Mouse (Mus musculus): ENCODE results near the gene Eif5b. TPM values are rescaled to one million over a fixed set of nuclear protein-coding genes. Genes with fewer than 3 reads are reported as not detected.

Eif5b gene
- polyA plus RNA-seq, 1 experiment from 2014 or later = 29.3 TPM

GRCm38 (mm10) chr1:38011647-38012046 is 13.8 kb downstream of the Eif5b start:
- Histone ChIP-seq H3K9ac (no peak overlapping the region), H3K4me2 (no peak overlapping the region), H3K9me3 (no peaks in the 10 kb centered on the region), H3K36me3 (no peaks in the 10 kb centered on the region), H3K4me1 (no peaks in the 10 kb centered on the region), H3K27ac (no peak overlapping the region), H3K27me3 (no peaks in the 10 kb centered on the region), H3K4me3 (no peak overlapping the region)
- ATAC-seq (ENCODE audit: insufficient number of reproducible peaks, low FRiP score, low TSS enrichment, low read depth) = no peak
- 78% methylated on average over 6 of the region's 6 CpGs for WGBS

GRCm38 (mm10) chr1:38012104-38012503 is 14.3 kb downstream of the Eif5b start:
- H3K9me3 ChIP-seq = no peaks in the 10 kb centered on the region

GRCm38 (mm10) chr1:38012509-38012908 is 14.7 kb downstream of the Eif5b start:
- Histone ChIP-seq H3K4me3 (no peak overlapping the region), H3K27ac (no peak overlapping the region), H3K27me3 (no peaks in the 10 kb centered on the region), H3K9ac (no peak overlapping the region), H3K4me1 (no peaks in the 10 kb centered on the region), H3K36me3 (no peaks in the 10 kb centered on the region), H3K9me3 (no peaks in the 10 kb centered on the region), H3K4me2 (no peak overlapping the region)
- no peak for ATAC-seq (ENCODE audit: insufficient number of reproducible peaks, low FRiP score, low TSS enrichment, low read depth)

More at GRCm38 (mm10) chr1:38012104-38012503, 14.3 kb downstream of the Eif5b start:
- WGBS = 90% methylated on average over 3 of the region's 3 CpGs
- H3K27ac ChIP-seq = no peak overlapping the region
- H3K4me2 ChIP-seq = no peak overlapping the region
- H3K27me3 ChIP-seq = no peaks in the 10 kb centered on the region
- no peaks in the 10 kb centered on the region for H3K36me3 ChIP-seq
- ATAC-seq (ENCODE audit: insufficient number of reproducible peaks, low FRiP score, low TSS enrichment, low read depth) = no peak
- no peaks in the 10 kb centered on the region for H3K4me1 ChIP-seq
- no peak overlapping the region for H3K9ac ChIP-seq
- H3K4me3 ChIP-seq = no peak overlapping the region

GRCm38 (mm10) chr1:38014551-38015203 is 16.9 kb downstream of the Eif5b start:
- H3K36me3 ChIP-seq = peaks cover 17% of the 10 kb centered on the region
- no peak overlapping the region for H3K4me2 ChIP-seq
- H3K27ac ChIP-seq = no peak overlapping the region
- ATAC-seq (ENCODE audit: insufficient number of reproducible peaks, low FRiP score, low TSS enrichment, low read depth) = no peak
- H3K4me1 ChIP-seq = no peaks in the 10 kb centered on the region
- WGBS = 89% methylated on average over 2 of the region's 2 CpGs
- no peak overlapping the region for H3K4me3 ChIP-seq
- H3K9ac ChIP-seq = no peak overlapping the region
- no peaks in the 10 kb centered on the region for H3K9me3 ChIP-seq
- no peaks in the 10 kb centered on the region for H3K27me3 ChIP-seq

GRCm38 (mm10) chr1:38027301-38027700 is 29.5 kb downstream of the Eif5b start:
- Histone ChIP-seq H3K27ac (no peak overlapping the region), H3K4me1 (no peaks in the 10 kb centered on the region), H3K27me3 (no peaks in the 10 kb centered on the region), H3K4me2 (no peak overlapping the region), H3K9ac (no peak overlapping the region), H3K4me3 (no peak overlapping the region), H3K9me3 (no peaks in the 10 kb centered on the region), H3K36me3 (peaks cover 41% of the 10 kb centered on the region)
- WGBS = 91% methylated on average over 7 of the region's 7 CpGs
- ATAC-seq (ENCODE audit: insufficient number of reproducible peaks, low FRiP score, low TSS enrichment, low read depth) = no peak

- H3K4me2 ChIP-seq = no peak overlapping the region
- no peaks in the 10 kb centered on the region for H3K27me3 ChIP-seq
- WGBS = 83% methylated on average over 5 of the region's 5 CpGs
- no peak overlapping the region for H3K4me3 ChIP-seq
- H3K27ac ChIP-seq = no peak overlapping the region
- peaks cover 44% of the 10 kb centered on the region for H3K36me3 ChIP-seq
- H3K9me3 ChIP-seq = no peaks in the 10 kb centered on the region
- no peak for ATAC-seq (ENCODE audit: insufficient number of reproducible peaks, low FRiP score, low TSS enrichment, low read depth)
- no peak overlapping the region for H3K9ac ChIP-seq
- no peaks in the 10 kb centered on the region for H3K4me1 ChIP-seq
These were observed 33.6 kb downstream of the Eif5b start for GRCm38 (mm10) chr1:38031391-38031790.

DNA sequence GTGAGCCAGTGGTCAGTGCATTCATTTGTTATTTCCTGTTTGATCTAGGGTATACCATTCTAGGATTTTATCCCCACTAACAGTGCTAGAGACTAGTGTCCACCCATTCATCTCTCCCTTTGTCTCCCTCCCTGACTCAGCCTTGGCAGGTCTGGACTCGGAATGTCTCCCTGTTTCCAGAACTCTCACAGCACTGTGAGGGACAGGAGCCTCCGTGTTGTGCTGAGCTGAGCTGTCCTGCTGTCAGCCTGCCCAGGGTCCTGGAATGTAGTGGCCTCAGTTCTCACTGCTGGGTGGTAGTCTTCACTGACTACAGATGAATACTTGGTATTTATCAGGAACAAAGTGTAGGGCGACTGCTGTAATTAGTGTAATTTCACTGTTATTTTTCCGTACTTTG is 37.7 kb downstream of the Eif5b start:
- no peak overlapping the region for H3K27ac ChIP-seq
- no peak overlapping the region for H3K9ac ChIP-seq
- H3K4me1 ChIP-seq = no peaks in the 10 kb centered on the region
- no peak overlapping the region for H3K4me3 ChIP-seq
- peaks cover 71% of the 10 kb centered on the region for H3K36me3 ChIP-seq
- no peaks in the 10 kb centered on the region for H3K27me3 ChIP-seq
- no peak overlapping the region for H3K4me2 ChIP-seq
- ATAC-seq (ENCODE audit: insufficient number of reproducible peaks, low FRiP score, low TSS enrichment, low read depth) = no peak
- no peaks in the 10 kb centered on the region for H3K9me3 ChIP-seq
- 93% methylated on average over 4 of the region's 4 CpGs for WGBS

GRCm38 (mm10) chr1:38037375-38037774 is 39.6 kb downstream of the Eif5b start:
- no peak for ATAC-seq (ENCODE audit: insufficient number of reproducible peaks, low FRiP score, low TSS enrichment, low read depth)
- Histone ChIP-seq H3K4me1 (no peaks in the 10 kb centered on the region), H3K9me3 (no peaks in the 10 kb centered on the region), H3K36me3 (peaks cover 78% of the 10 kb centered on the region), H3K4me3 (no peak overlapping the region), H3K27ac (no peak overlapping the region), H3K9ac (no peak overlapping the region), H3K4me2 (no peak overlapping the region), H3K27me3 (no peaks in the 10 kb centered on the region)
- 86% methylated on average over 5 of the region's 5 CpGs for WGBS

DNA sequence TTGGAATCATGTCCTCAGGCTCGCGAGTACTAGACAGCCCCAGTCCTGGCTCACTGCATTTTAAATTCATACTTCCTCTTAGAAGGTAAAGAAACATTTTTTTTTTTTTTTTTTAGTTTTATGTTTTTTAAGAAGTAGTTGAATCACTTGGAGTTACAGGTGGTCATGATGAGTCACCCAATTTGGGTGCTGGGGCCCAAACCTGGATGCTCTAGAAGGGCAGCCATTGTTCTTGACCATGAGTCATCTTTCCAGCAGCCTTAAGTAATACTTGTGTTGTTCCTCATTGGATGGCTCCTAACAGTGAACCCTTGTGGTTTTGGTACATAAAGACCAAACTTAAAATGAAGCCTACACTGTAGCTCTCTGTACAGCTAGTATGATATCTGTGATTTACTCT is 41.1 kb downstream of the Eif5b start:
- 96% methylated on average over 2 of the region's 2 CpGs for WGBS
- Histone ChIP-seq H3K27me3 (no peaks in the 10 kb centered on the region), H3K4me1 (no peaks in the 10 kb centered on the region), H3K9me3 (no peaks in the 10 kb centered on the region), H3K36me3 (peaks cover 75% of the 10 kb centered on the region), H3K4me3 (no peak overlapping the region), H3K27ac (no peak overlapping the region), H3K4me2 (no peak overlapping the region), H3K9ac (no peak overlapping the region)
- ATAC-seq (ENCODE audit: insufficient number of reproducible peaks, low FRiP score, low TSS enrichment, low read depth) = no peak

DNA sequence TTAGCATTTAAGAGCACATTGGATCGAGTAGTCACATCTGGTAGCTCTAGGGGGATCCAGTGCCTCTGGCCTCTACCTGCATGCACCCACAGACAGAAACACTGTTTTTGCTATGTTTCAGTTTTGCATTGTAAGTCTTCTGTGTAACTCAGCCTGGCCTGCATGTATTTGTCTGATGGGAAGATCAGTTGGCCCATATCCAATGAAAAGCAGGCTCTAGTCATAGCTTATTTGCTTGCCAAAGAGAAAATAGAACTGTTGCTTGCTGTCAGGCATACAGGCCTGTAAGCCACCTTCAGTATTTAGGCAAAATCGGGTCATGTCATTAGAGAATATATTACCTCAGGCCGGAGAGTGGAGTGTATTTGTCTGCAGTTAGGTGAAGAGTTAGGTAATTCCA is 50.3 kb downstream of the Eif5b start:
- H3K9me3 ChIP-seq = no peaks in the 10 kb centered on the region
- H3K4me3 ChIP-seq = no peak overlapping the region
- H3K27ac ChIP-seq = no peak overlapping the region
- WGBS = 83% methylated on average over 3 of the region's 3 CpGs
- peaks cover 78% of the 10 kb centered on the region for H3K36me3 ChIP-seq
- ATAC-seq (ENCODE audit: insufficient number of reproducible peaks, low FRiP score, low TSS enrichment, low read depth) = no peak
- H3K9ac ChIP-seq = no peak overlapping the region
- no peaks in the 10 kb centered on the region for H3K4me1 ChIP-seq
- no peaks in the 10 kb centered on the region for H3K27me3 ChIP-seq
- H3K4me2 ChIP-seq = no peak overlapping the region

DNA sequence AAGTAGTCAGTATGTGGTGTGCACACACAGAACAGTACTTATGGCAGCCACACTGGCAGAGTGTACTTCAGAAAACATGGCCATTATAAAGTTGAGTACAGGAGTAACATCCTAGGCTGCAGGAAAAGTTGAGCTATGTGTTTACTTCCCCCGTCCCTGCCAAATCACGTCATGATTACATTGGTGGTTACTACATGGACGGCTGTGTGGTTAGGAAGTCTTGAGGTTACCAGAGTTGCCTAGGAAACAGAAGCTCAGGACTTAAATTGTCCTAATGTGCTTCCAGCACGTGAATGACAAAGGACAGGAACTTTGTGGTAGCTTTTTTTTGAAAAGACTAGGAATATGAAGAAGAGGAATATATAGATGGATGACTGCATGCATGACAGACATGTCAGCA is 51.8 kb downstream of the Eif5b start:
- H3K36me3 ChIP-seq = peaks cover 89% of the 10 kb centered on the region
- H3K27ac ChIP-seq = no peak overlapping the region
- no peaks in the 10 kb centered on the region for H3K27me3 ChIP-seq
- no peak overlapping the region for H3K9ac ChIP-seq
- no peak for ATAC-seq (ENCODE audit: insufficient number of reproducible peaks, low FRiP score, low TSS enrichment, low read depth)
- no peaks in the 10 kb centered on the region for H3K9me3 ChIP-seq
- H3K4me1 ChIP-seq = no peaks in the 10 kb centered on the region
- H3K4me3 ChIP-seq = no peak overlapping the region
- no peak overlapping the region for H3K4me2 ChIP-seq
- WGBS = 74% methylated on average over 4 of the region's 4 CpGs

GRCm38 (mm10) chr1:38055176-38055575 is 57.4 kb downstream of the Eif5b start:
- WGBS = 75% methylated on average over 5 of the region's 5 CpGs
- ATAC-seq (ENCODE audit: insufficient number of reproducible peaks, low FRiP score, low TSS enrichment, low read depth) = no peak
- Histone ChIP-seq H3K27ac (no peak overlapping the region), H3K4me3 (no peak overlapping the region), H3K9me3 (no peaks in the 10 kb centered on the region), H3K27me3 (no peaks in the 10 kb centered on the region), H3K36me3 (peaks cover 80% of the 10 kb centered on the region), H3K4me1 (no peaks in the 10 kb centered on the region), H3K9ac (no peak overlapping the region), H3K4me2 (no peak overlapping the region)

DNA sequence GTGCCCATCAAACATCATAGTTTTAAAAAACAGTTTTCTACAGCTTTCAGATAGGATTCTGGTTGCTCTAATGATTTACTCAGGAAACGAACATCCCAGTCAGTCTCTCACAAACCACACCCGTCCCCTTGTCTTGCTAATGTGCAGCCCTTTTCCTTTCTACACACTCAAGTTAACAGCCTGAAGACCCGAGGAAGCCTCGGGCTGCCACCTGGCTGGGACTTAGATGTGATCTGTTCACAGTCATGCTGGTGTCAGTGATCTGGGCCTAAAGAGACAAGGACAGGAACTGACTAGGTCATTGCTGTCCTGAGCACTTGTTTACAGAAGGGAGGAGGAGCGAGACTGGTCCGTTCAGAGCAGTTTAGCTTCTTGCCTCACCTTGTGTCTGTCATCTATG is 60.6 kb downstream of the Eif5b start:
- H3K4me2 ChIP-seq = no peak overlapping the region
- ATAC-seq (ENCODE audit: insufficient number of reproducible peaks, low FRiP score, low TSS enrichment, low read depth) = no peak
- no peaks in the 10 kb centered on the region for H3K9me3 ChIP-seq
- H3K4me1 ChIP-seq = no peaks in the 10 kb centered on the region
- no peak overlapping the region for H3K4me3 ChIP-seq
- H3K9ac ChIP-seq = no peak overlapping the region
- H3K36me3 ChIP-seq = peaks cover 74% of the 10 kb centered on the region
- 85% methylated on average over 6 of the region's 6 CpGs for WGBS
- H3K27ac ChIP-seq = no peak overlapping the region
- H3K27me3 ChIP-seq = no peaks in the 10 kb centered on the region

Data from limb, embryonic 15.5 days (tissue).